Mouse (Mus musculus): Measurements from ENCODE around the gene Gm5483. TPM values are rescaled to one million over a fixed set of nuclear protein-coding genes. Genes with fewer than 3 reads are reported as not detected.
"Not testable (repeated sequence)": the region's sequence is repeated elsewhere in the genome, so short reads cannot be mapped to it uniquely, and the experiment has no call there.

Gene Gm5483
- polyA plus RNA-seq, 1 experiment from 2014 or later: 1.6 TPM

- H3K4me2 ChIP-seq (ENCODE audit: low read length): no peak within 1 kb of the TSS
- no peaks in the 10 kb centered on the region for H3K36me3 ChIP-seq (ENCODE audit: control insufficient read depth, insufficient read depth, low read length)
- WGBS: 74% methylated on average over 2 of the region's 2 CpGs
- no peak within 1 kb of the TSS for H3K27ac ChIP-seq (ENCODE audit: low read depth)
- H3K27me3 ChIP-seq (replicated peaks; ENCODE audit: control insufficient read depth, insufficient read depth, low read length): no peaks in the 10 kb centered on the region
- no peak for DNase-seq (ENCODE audit: low spot score)
- H3K9ac ChIP-seq (ENCODE audit: low read length): no peak within 1 kb of the TSS
- H3K4me1 ChIP-seq (replicated peaks; ENCODE audit: control insufficient read depth, insufficient read depth, low read length): no peaks in the 10 kb centered on the region
- ATAC-seq (replicated peaks; ENCODE audit: low FRiP score, low TSS enrichment, low read depth): no peak
- H3K4me3 ChIP-seq (ENCODE audit: low read depth, low read length): no peak within 1 kb of the TSS
- no peaks in the 10 kb centered on the region for H3K9me3 ChIP-seq (ENCODE audit: control insufficient read depth, low read length)
These were observed 26.0 kb downstream of the Gm5483 start, which contains the start of gene Gm5416 for GRCm38 (mm10) chr16:36209967-36210453. Gm5416 (plus strand) TSS chr16:36210403.

GRCm38 (mm10) chr16:36221168-36221567, 37.2 kb downstream of the Gm5483 start, which contains the start of gene 2010005H15Rik:
2010005H15Rik (plus strand) TSS chr16:36221468.
- H3K4me2 ChIP-seq (ENCODE audit: low read length); H3K36me3 ChIP-seq (ENCODE audit: control insufficient read depth, insufficient read depth, low read length); DNase-seq (ENCODE audit: low spot score); ATAC-seq (replicated peaks; ENCODE audit: low FRiP score, low TSS enrichment, low read depth); H3K27ac ChIP-seq (ENCODE audit: low read depth); H3K4me3 ChIP-seq (ENCODE audit: low read depth, low read length); H3K9me3 ChIP-seq (ENCODE audit: control insufficient read depth, low read length); H3K9ac ChIP-seq (ENCODE audit: low read length); H3K27me3 ChIP-seq (replicated peaks; ENCODE audit: control insufficient read depth, insufficient read depth, low read length); H3K4me1 ChIP-seq (replicated peaks; ENCODE audit: control insufficient read depth, insufficient read depth, low read length): not testable (repeated sequence)
- 95% methylated on average over 6 of the region's 7 CpGs for WGBS

Other genes starting within 250 kb of the Gm5483 start
- gene Parp9, start 245.7 kb upstream of the Gm5483 start, polyA plus RNA-seq (2014; fragmentation: Nextera tagmentation; extraction: Ambion mirVana): 9.3 and 11.0 TPM in 2 replicates
- 8.0 and 8.2 TPM in 2 replicates for gene Dtx3l, start 245.1 kb upstream of the Gm5483 start, polyA plus RNA-seq (2014; fragmentation: Nextera tagmentation; extraction: Ambion mirVana)
- 44.4 and 48.1 TPM in 2 replicates for gene Kpna1, start 205.5 kb upstream of the Gm5483 start, polyA plus RNA-seq (2014; fragmentation: Nextera tagmentation; extraction: Ambion mirVana)
- gene Wdr5b, start 143.0 kb upstream of the Gm5483 start, polyA plus RNA-seq (2014; fragmentation: Nextera tagmentation; extraction: Ambion mirVana): 8.5 and 8.7 TPM in 2 replicates
- 424 and 457 TPM in 2 replicates for gene Fam162a, start 112.6 kb upstream of the Gm5483 start, polyA plus RNA-seq (2014; fragmentation: Nextera tagmentation; extraction: Ambion mirVana)
- 92.4 and 93.1 TPM in 2 replicates for gene Ccdc58, start 112.5 kb upstream of the Gm5483 start, polyA plus RNA-seq (2014; fragmentation: Nextera tagmentation; extraction: Ambion mirVana)
- gene Csta1, start 53.0 kb upstream of the Gm5483 start, polyA plus RNA-seq (2014; fragmentation: Nextera tagmentation; extraction: Ambion mirVana): 0.05 TPM in 1 of 2 replicates, not detected in the other
- not detected in 2 replicates for gene Stfa2l1, start 27.4 kb upstream of the Gm5483 start, polyA plus RNA-seq (2014; fragmentation: Nextera tagmentation; extraction: Ambion mirVana)
- gene Gm5416, start 26.2 kb downstream of the Gm5483 start, polyA plus RNA-seq (2014; fragmentation: Nextera tagmentation; extraction: Ambion mirVana): not detected in 2 replicates
- gene 2010005H15Rik, start 37.3 kb downstream of the Gm5483 start, polyA plus RNA-seq (2014; fragmentation: Nextera tagmentation; extraction: Ambion mirVana): not detected in 2 replicates
- 0.70 and 2.6 TPM in 2 replicates for gene Stfa1, start 92.7 kb downstream of the Gm5483 start, polyA plus RNA-seq (2014; fragmentation: Nextera tagmentation; extraction: Ambion mirVana)
- gene BC117090, start 150.1 kb downstream of the Gm5483 start, polyA plus RNA-seq (2014; fragmentation: Nextera tagmentation; extraction: Ambion mirVana): not detected in 2 replicates
- gene BC100530, start 183.5 kb downstream of the Gm5483 start, polyA plus RNA-seq (2014; fragmentation: Nextera tagmentation; extraction: Ambion mirVana): 0.36 and 1.3 TPM in 2 replicates
- gene Stfa2, start 224.2 kb downstream of the Gm5483 start, polyA plus RNA-seq (2014; fragmentation: Nextera tagmentation; extraction: Ambion mirVana): not detected in 2 replicates